Mouse (Mus musculus): ENCODE measurements around the gene Tjp2. TPM values are rescaled to one million over a fixed set of nuclear protein-coding genes. Genes with fewer than 3 reads are reported as not detected.
"Not testable (repeated sequence)": the region's sequence is repeated elsewhere in the genome, so short reads cannot be mapped to it uniquely, and the experiment has no call there.

Gene Tjp2
- polyA plus RNA-seq, 1 experiment from 2014 or later: 4.9 TPM

- no peak overlapping the region for H3K4me2 ChIP-seq
- H3K27me3 ChIP-seq: no peaks in the 10 kb centered on the region
- no peak overlapping the region for H3K4me3 ChIP-seq (replicated peaks)
- H3K36me3 ChIP-seq (replicated peaks): no peaks in the 10 kb centered on the region
- H3K4me1 ChIP-seq (replicated peaks): no peaks in the 10 kb centered on the region
- no peak overlapping the region for H3K27ac ChIP-seq (replicated peaks)
- no peak overlapping the region for H3K9ac ChIP-seq
- ATAC-seq (ENCODE audit: insufficient read depth): no peak
- 31% methylated on average over 1 of the region's 1 CpGs for WGBS (ENCODE audit: insufficient replicate concordance)
- no peaks in the 10 kb centered on the region for H3K9me3 ChIP-seq (replicated peaks)
Measured at GRCm38 (mm10) chr19:24205001-24205400, 19.8 kb downstream of the Tjp2 start.

GRCm38 (mm10) chr19:24201848-24202247 is 23.0 kb downstream of the Tjp2 start:
- no peak overlapping the region for H3K4me2 ChIP-seq
- H3K9me3 ChIP-seq (replicated peaks): no peaks in the 10 kb centered on the region
- H3K9ac ChIP-seq: no peak overlapping the region
- no peak overlapping the region for H3K27ac ChIP-seq (replicated peaks)
- no peak overlapping the region for H3K4me3 ChIP-seq (replicated peaks)
- no peak for ATAC-seq (ENCODE audit: insufficient read depth)
- H3K36me3 ChIP-seq (replicated peaks): no peaks in the 10 kb centered on the region
- no peaks in the 10 kb centered on the region for H3K27me3 ChIP-seq
- H3K4me1 ChIP-seq (replicated peaks): no peaks in the 10 kb centered on the region
- WGBS (ENCODE audit: insufficient replicate concordance): 61% methylated on average over 5 of the region's 5 CpGs

DNA sequence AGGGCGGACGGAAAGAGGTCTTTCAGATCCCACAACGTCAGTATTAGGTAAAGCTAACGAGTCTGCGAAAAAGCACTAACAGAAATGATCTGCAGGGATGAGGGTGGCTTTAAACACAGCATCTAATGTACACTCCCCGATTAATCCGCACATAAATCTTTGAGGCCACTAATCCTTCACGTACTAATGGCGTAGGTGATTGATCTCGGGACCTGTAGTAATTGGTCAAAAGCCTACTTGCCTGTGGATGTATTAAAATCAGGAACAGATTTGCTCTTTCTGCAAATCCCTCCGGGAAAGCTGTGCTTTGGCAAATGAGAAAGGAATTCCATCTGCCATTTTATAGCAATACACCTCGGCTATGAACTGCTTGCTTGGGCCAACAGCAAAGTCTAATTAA is 24.3 kb downstream of the Tjp2 start:
- WGBS (ENCODE audit: insufficient replicate concordance): 72% methylated on average over 12 of the region's 12 CpGs
- no peak for ATAC-seq (ENCODE audit: insufficient read depth)
- H3K27ac ChIP-seq (replicated peaks): no peak overlapping the region
- H3K9ac ChIP-seq: no peak overlapping the region
- H3K9me3 ChIP-seq (replicated peaks): no peaks in the 10 kb centered on the region
- H3K4me1 ChIP-seq (replicated peaks): no peaks in the 10 kb centered on the region
- H3K4me2 ChIP-seq: no peak overlapping the region
- no peaks in the 10 kb centered on the region for H3K27me3 ChIP-seq
- no peak overlapping the region for H3K4me3 ChIP-seq (replicated peaks)
- H3K36me3 ChIP-seq (replicated peaks): no peaks in the 10 kb centered on the region

GRCm38 (mm10) chr19:24198676-24199303 is 26.0 kb downstream of the Tjp2 start:
- Histone ChIP-seq H3K4me2 (no peak overlapping the region), H3K27me3 (no peaks in the 10 kb centered on the region), H3K27ac (replicated peaks) (no peak overlapping the region), H3K36me3 (replicated peaks) (no peaks in the 10 kb centered on the region), H3K4me1 (replicated peaks) (no peaks in the 10 kb centered on the region), H3K9ac (no peak overlapping the region), H3K9me3 (replicated peaks) (0 out of 2 replicates have a peak, but pooled peaks cover 3% of the 10 kb centered on the region), H3K4me3 (replicated peaks) (no peak overlapping the region)
- no peak for ATAC-seq (ENCODE audit: insufficient read depth)
- 59% methylated on average over 11 of the region's 11 CpGs for WGBS (ENCODE audit: insufficient replicate concordance)

DNA sequence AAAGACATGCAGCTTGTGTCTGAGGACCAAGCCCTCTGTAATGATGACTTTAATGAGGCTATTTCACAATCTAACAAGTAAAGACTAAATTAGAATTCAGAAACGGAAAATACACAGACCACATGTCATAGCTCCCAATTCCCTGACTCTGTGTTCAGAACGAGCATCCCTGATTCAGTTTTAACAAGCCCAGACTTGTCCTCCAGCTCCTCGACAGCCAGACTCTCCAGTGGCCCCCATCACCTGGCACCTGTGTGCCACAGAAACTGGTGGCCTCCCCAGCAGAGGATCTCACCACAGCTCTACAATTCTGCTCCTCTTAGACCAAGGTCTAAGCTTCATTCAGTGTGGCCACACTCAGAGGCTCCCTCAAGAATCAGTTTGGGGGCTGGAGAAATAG is 27.5 kb downstream of the Tjp2 start:
- H3K4me3 ChIP-seq (replicated peaks): no peak overlapping the region
- no peak for ATAC-seq (ENCODE audit: insufficient read depth)
- H3K27ac ChIP-seq (replicated peaks): no peak overlapping the region
- H3K9ac ChIP-seq: no peak overlapping the region
- no peaks in the 10 kb centered on the region for H3K36me3 ChIP-seq (replicated peaks)
- no peaks in the 10 kb centered on the region for H3K4me1 ChIP-seq (replicated peaks)
- H3K4me2 ChIP-seq: no peak overlapping the region
- 43% methylated on average over 3 of the region's 3 CpGs for WGBS (ENCODE audit: insufficient replicate concordance)
- no peaks in the 10 kb centered on the region for H3K27me3 ChIP-seq
- H3K9me3 ChIP-seq (replicated peaks): 0 out of 2 replicates have a peak, but pooled peaks cover 3% of the 10 kb centered on the region

DNA sequence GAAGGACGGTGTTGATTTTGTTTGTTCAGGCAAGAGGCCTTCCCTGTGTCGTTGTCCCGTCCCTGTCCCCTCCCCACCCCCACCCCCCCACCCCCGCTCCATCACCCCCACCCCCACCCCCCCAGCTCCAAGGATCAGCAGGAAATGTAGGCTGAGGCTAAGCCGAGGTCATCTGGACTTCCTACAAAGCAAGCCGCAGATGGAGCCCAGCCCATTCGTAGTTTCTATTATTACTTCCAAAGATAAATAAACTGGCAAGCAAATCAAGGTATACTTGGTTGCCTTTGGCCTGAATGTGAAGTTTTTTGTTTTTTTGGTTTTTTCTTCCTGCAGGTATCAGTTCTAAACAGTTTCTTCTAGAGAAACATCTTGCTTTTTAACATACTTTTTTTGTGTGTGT is 29.6 kb downstream of the Tjp2 start:
- 51% methylated on average over 6 of the region's 7 CpGs for WGBS (ENCODE audit: insufficient replicate concordance)
- Histone ChIP-seq H3K27me3 (no peaks in the 10 kb centered on the region), H3K4me2 (no peak overlapping the region), H3K4me1 (replicated peaks) (no peaks in the 10 kb centered on the region), H3K9ac (no peak overlapping the region), H3K9me3 (replicated peaks) (0 out of 2 replicates have a peak, but pooled peaks cover 3% of the 10 kb centered on the region), H3K36me3 (replicated peaks) (no peaks in the 10 kb centered on the region), H3K4me3 (replicated peaks) (no peak overlapping the region), H3K27ac (replicated peaks) (no peak overlapping the region)
- no peak for ATAC-seq (ENCODE audit: insufficient read depth)

- H3K27me3 ChIP-seq: no peaks in the 10 kb centered on the region
- 82% methylated on average over 4 of the region's 4 CpGs for WGBS (ENCODE audit: insufficient replicate concordance)
- no peak for ATAC-seq (ENCODE audit: insufficient read depth)
- H3K4me3 ChIP-seq (replicated peaks): no peak overlapping the region
- H3K9ac ChIP-seq: no peak overlapping the region
- no peaks in the 10 kb centered on the region for H3K36me3 ChIP-seq (replicated peaks)
- H3K9me3 ChIP-seq (replicated peaks): 0 out of 2 replicates have a peak, but pooled peaks cover 3% of the 10 kb centered on the region
- H3K4me1 ChIP-seq (replicated peaks): no peaks in the 10 kb centered on the region
- no peak overlapping the region for H3K4me2 ChIP-seq
- H3K27ac ChIP-seq (replicated peaks): no peak overlapping the region
Measured at GRCm38 (mm10) chr19:24194216-24194615, 30.6 kb downstream of the Tjp2 start.

GRCm38 (mm10) chr19:24192946-24193345 is 31.9 kb downstream of the Tjp2 start:
- H3K36me3 ChIP-seq (replicated peaks): no peaks in the 10 kb centered on the region
- 72% methylated on average over 5 of the region's 5 CpGs for WGBS (ENCODE audit: insufficient replicate concordance)
- H3K4me3 ChIP-seq (replicated peaks): no peak overlapping the region
- H3K27ac ChIP-seq (replicated peaks): no peak overlapping the region
- H3K9me3 ChIP-seq (replicated peaks): 0 out of 2 replicates have a peak, but pooled peaks cover 3% of the 10 kb centered on the region
- H3K4me2 ChIP-seq: no peak overlapping the region
- H3K9ac ChIP-seq: no peak overlapping the region
- ATAC-seq (ENCODE audit: insufficient read depth): no peak
- H3K4me1 ChIP-seq (replicated peaks): no peaks in the 10 kb centered on the region
- H3K27me3 ChIP-seq: no peaks in the 10 kb centered on the region

GRCm38 (mm10) chr19:24187791-24188190 is 37.0 kb downstream of the Tjp2 start:
- ATAC-seq (ENCODE audit: insufficient read depth): no peak
- Histone ChIP-seq H3K36me3 (replicated peaks) (no peaks in the 10 kb centered on the region), H3K4me3 (replicated peaks) (no peak overlapping the region), H3K27me3 (no peaks in the 10 kb centered on the region), H3K27ac (replicated peaks) (no peak overlapping the region), H3K4me1 (replicated peaks) (no peaks in the 10 kb centered on the region), H3K9ac (no peak overlapping the region), H3K4me2 (no peak overlapping the region), H3K9me3 (replicated peaks) (no peaks in the 10 kb centered on the region)
- WGBS (ENCODE audit: insufficient replicate concordance): 52% methylated on average over 2 of the region's 2 CpGs

DNA sequence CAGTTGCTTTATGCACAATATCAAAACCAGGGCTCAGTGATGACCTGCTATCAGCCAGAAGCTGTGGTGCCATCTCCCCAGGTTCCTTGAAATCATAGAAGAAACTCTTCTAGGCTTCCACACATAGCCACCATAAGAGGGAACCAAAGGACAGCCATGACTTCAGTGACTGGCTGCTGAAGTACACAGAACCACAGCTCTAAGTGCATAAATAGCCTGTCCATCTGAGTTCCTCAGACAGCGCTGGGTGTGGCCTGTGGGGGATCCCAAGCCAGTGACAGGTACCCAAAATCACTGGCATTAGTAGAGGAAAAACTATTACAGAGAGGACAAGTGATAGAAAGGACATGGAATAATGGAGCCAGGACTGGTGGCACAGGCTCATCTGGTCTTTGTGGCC is 37.5 kb downstream of the Tjp2 start:
- not testable (repeated sequence) for H3K4me3 ChIP-seq (replicated peaks); H3K4me1 ChIP-seq (replicated peaks); H3K9me3 ChIP-seq (replicated peaks); H3K27ac ChIP-seq (replicated peaks); H3K9ac ChIP-seq; ATAC-seq (ENCODE audit: insufficient read depth); H3K27me3 ChIP-seq; H3K4me2 ChIP-seq; H3K36me3 ChIP-seq (replicated peaks)
- WGBS (ENCODE audit: insufficient replicate concordance): 68% methylated on average over 1 of the region's 1 CpGs

- ATAC-seq (ENCODE audit: insufficient read depth): no peak
Measured at GRCm38 (mm10) chr19:24183680-24184235, 41.1 kb downstream of the Tjp2 start.

GRCm38 (mm10) chr19:24180415-24180814 is 44.4 kb downstream of the Tjp2 start:
- 47% methylated on average over 8 of the region's 8 CpGs for WGBS (ENCODE audit: insufficient replicate concordance)
- no peak overlapping the region for H3K27ac ChIP-seq (replicated peaks)
- no peak overlapping the region for H3K4me2 ChIP-seq
- no peak for ATAC-seq (ENCODE audit: insufficient read depth)
- no peaks in the 10 kb centered on the region for H3K36me3 ChIP-seq (replicated peaks)
- peaks cover 4% of the 10 kb centered on the region for H3K27me3 ChIP-seq
- no peaks in the 10 kb centered on the region for H3K9me3 ChIP-seq (replicated peaks)
- H3K4me1 ChIP-seq (replicated peaks): peaks cover 3% of the 10 kb centered on the region; the same call in 1 of the 2 replicates
- H3K4me3 ChIP-seq (replicated peaks): no peak overlapping the region
- H3K9ac ChIP-seq: no peak overlapping the region

More at GRCm38 (mm10) chr19:24183680-24184235, 41.1 kb downstream of the Tjp2 start:
- Histone ChIP-seq H3K27ac (replicated peaks) (no peak overlapping the region), H3K9ac (no peak overlapping the region), H3K4me2 (no peak overlapping the region), H3K27me3 (no peaks in the 10 kb centered on the region), H3K4me3 (replicated peaks) (no peak overlapping the region), H3K9me3 (replicated peaks) (no peaks in the 10 kb centered on the region), H3K4me1 (replicated peaks) (no peaks in the 10 kb centered on the region), H3K36me3 (replicated peaks) (no peaks in the 10 kb centered on the region)
- WGBS (ENCODE audit: insufficient replicate concordance): 82% methylated on average over 15 of the region's 15 CpGs
